Mouse (Mus musculus) lung, adult 2 months (tissue): ENCODE measurements at regions not wholly inside any gene's neighbourhood (a gene's known extent, or its start where the extent isn't known, plus 50 kb on each side); places are given as distances from the start of the nearest gene placed in this dataset.

Source experiments
- CTCF ChIP-seq: fragments of 200-500 bp; IDR thresholded peaks from 2 replicates; pipeline ENCODE4 v1.5.1; 2011; ENCODE audit warnings: mild to moderate bottlenecking, low read length, control low read depth; ENCODE audit not compliant: insufficient read depth
- POLR2A ChIP-seq: fragments of 200-500 bp; IDR thresholded peaks from 2 replicates; pipeline ENCODE4 v1.6.1; 2011; ENCODE audit warnings: low read depth, mild to moderate bottlenecking, control low read depth, low read length, borderline replicate concordance; ENCODE audit errors: extremely low read depth

- no peak for TF ChIP-seq POLR2A
- TF ChIP-seq CTCF, result no peak
These were observed 990.4 kb upstream of the Slit2 start for GRCm38 (mm10) chr5:46992557-46992956.
